ENCODE assay signal across 8 mouse cellular contexts in genomic region chr13:35740301-35741039, GRCm38 (mm10).
DNase-seq lines count a peak whose midpoint lies in the region; ATAC-seq lines count a peak whose summit lies in the region.

No protein-coding gene starts in this region.

- peak overlapping the region; percentile 87 for H3K4me3 ChIP-seq in hindbrain, embryonic 13.5 days
- peak overlapping the region; percentile 91 for H3K4me3 ChIP-seq in limb, embryonic 13.5 days
- peak overlapping the region; percentile 95 for H3K4me3 ChIP-seq in midbrain, embryonic 12.5 days

- peaks cover 19% of the 10 kb centered on the region for H3K4me1 ChIP-seq in hindbrain, embryonic 13.5 days (replicated peaks)
- H3K4me1 ChIP-seq in limb, embryonic 13.5 days, result peaks cover 17% of the 10 kb centered on the region
- peaks cover 11% of the 10 kb centered on the region for H3K4me1 ChIP-seq in midbrain, embryonic 12.5 days

- under 1% methylated on average over 58 of the region's 61 CpGs for WGBS in hindbrain, embryonic 13.5 days
- WGBS in limb, embryonic 13.5 days, result 2% methylated on average over 47 of the region's 61 CpGs
- WGBS in midbrain, embryonic 12.5 days, result 1% methylated on average over 40 of the region's 61 CpGs

- DNase-seq in embryo, embryonic 10 days (ENCODE audit: low spot score), result peak; percentile 34
- no peak for DNase-seq in embryo, embryonic 10.5 days (ENCODE audit: low spot score)
- peak; percentile 80 for DNase-seq in cerebellum, adult 11-12 months
- DNase-seq in gastrocnemius, adult 18-20 months (ENCODE audit: low spot score), result peak; percentile 76
- DNase-seq in spleen, postnatal 36 days (ENCODE audit: low spot score in 2 of 2), result peak; percentile 79 to 81

- ATAC-seq in hindbrain, embryonic 13.5 days (ENCODE audit: low FRiP score), result peak; percentile 84
- ATAC-seq in limb, embryonic 13.5 days (ENCODE audit: low FRiP score, low read depth), result peak; percentile 82
- ATAC-seq in midbrain, embryonic 12.5 days (ENCODE audit: low FRiP score, low read depth), result peak; percentile 78

- H3K9me3 ChIP-seq in hindbrain, embryonic 13.5 days, result no peaks in the 10 kb centered on the region
- peaks cover under 1% of the 10 kb centered on the region for H3K9me3 ChIP-seq in limb, embryonic 13.5 days
- H3K9me3 ChIP-seq in midbrain, embryonic 12.5 days, result peaks cover 2% of the 10 kb centered on the region; the same call in 1 of the 2 replicates

- peak overlapping the region; percentile 90 for H3K9ac ChIP-seq in hindbrain, embryonic 13.5 days
- H3K9ac ChIP-seq in limb, embryonic 13.5 days, result peak overlapping the region; percentile 63
- H3K9ac ChIP-seq in midbrain, embryonic 12.5 days (replicated peaks), result 0 out of 2 replicates have a peak overlapping the region, but pooled peaks have one; percentile 24

- no peaks in the 10 kb centered on the region for H3K36me3 ChIP-seq in hindbrain, embryonic 13.5 days
- no peaks in the 10 kb centered on the region for H3K36me3 ChIP-seq in limb, embryonic 13.5 days
- H3K36me3 ChIP-seq in midbrain, embryonic 12.5 days, result no peaks in the 10 kb centered on the region

- H3K27me3 ChIP-seq in hindbrain, embryonic 13.5 days, result peaks cover 33% of the 10 kb centered on the region
- H3K27me3 ChIP-seq in limb, embryonic 13.5 days, result peaks cover 23% of the 10 kb centered on the region
- peaks cover 31% of the 10 kb centered on the region for H3K27me3 ChIP-seq in midbrain, embryonic 12.5 days

- H3K4me2 ChIP-seq in hindbrain, embryonic 13.5 days, result peak overlapping the region; percentile 81
- H3K4me2 ChIP-seq in limb, embryonic 13.5 days (replicated peaks), result peak overlapping the region; percentile 71
- H3K4me2 ChIP-seq in midbrain, embryonic 12.5 days (replicated peaks), result peak overlapping the region; percentile 80

- no peak overlapping the region for H3K27ac ChIP-seq in hindbrain, embryonic 13.5 days
- peak overlapping the region; percentile 44; the same call in 1 of the 2 replicates for H3K27ac ChIP-seq in limb, embryonic 13.5 days
- H3K27ac ChIP-seq in midbrain, embryonic 12.5 days (replicated peaks), result no peak overlapping the region

Comparison
In these comparisons a context has a peak if more than half of its experiments do, and no peak if none do; other contexts are left out.
1. H3K9ac ChIP-seq: peak in every context shown above with its lines; median percentile 90 in hindbrain, embryonic 13.5 days; 63 in limb, embryonic 13.5 days; 24 in midbrain, embryonic 12.5 days.